Mouse (Mus musculus): ENCODE measurements around the gene Pgbd1.
"Not testable (repeated sequence)": the region's sequence is repeated elsewhere in the genome, so short reads cannot be mapped to it uniquely, and the experiment has no call there.

Gene Pgbd1

GRCm38 (mm10) chr13:21440503-21441206 lies at the start of gene Pgbd1:
Gene Pgbd1, minus strand, starts transcription at chr13:21441058.
- DNase-seq: peak; percentile 68

- DNase-seq: no peak
Measured at GRCm38 (mm10) chr13:21486881-21487280, 46.0 kb upstream of the Pgbd1 start.

GRCm38 (mm10) chr13:21478759-21479670 lies 38.2 kb upstream of the Pgbd1 start, which contains the start of the genes Zkscan4 and Gm10065:
Gene Zkscan4, plus strand, starts transcription at chr13:21478907.
Gene Gm10065, minus strand, starts transcription at chr13:21479441.
- peak; percentile 67 for DNase-seq

GRCm38 (mm10) chr13:21472427-21472826 lies 31.6 kb upstream of the Pgbd1 start:
- no peak for DNase-seq

GRCm38 (mm10) chr13:21469097-21469496 lies 28.2 kb upstream of the Pgbd1 start:
- no peak for DNase-seq

- peak; percentile 86 for DNase-seq
Measured at GRCm38 (mm10) chr13:21468061-21469019, 27.5 kb upstream of the Pgbd1 start, which contains the start of gene Nkapl. Gene Nkapl, minus strand, starts transcription at chr13:21468509.

- DNase-seq: no peak
Measured at GRCm38 (mm10) chr13:21467336-21467735, 26.5 kb upstream of the Pgbd1 start.

GRCm38 (mm10) chr13:21462516-21462915 lies 21.7 kb upstream of the Pgbd1 start:
- DNase-seq: not testable (repeated sequence)

GRCm38 (mm10) chr13:21456347-21456746 lies 15.5 kb upstream of the Pgbd1 start:
- no peak for DNase-seq

GRCm38 (mm10) chr13:21454133-21454532 lies 13.3 kb upstream of the Pgbd1 start:
- DNase-seq: no peak

GRCm38 (mm10) chr13:21453449-21453848 lies 12.6 kb upstream of the Pgbd1 start, which contains the start of gene Zscan26:
Gene Zscan26, minus strand, starts transcription at chr13:21453730.
- DNase-seq: peak; percentile 88

GRCm38 (mm10) chr13:21453042-21453441 lies 12.2 kb upstream of the Pgbd1 start:
- no peak for DNase-seq

GRCm38 (mm10) chr13:21447856-21448614 lies 7.2 kb upstream of the Pgbd1 start:
- DNase-seq: no peak

- DNase-seq: no peak
Measured at GRCm38 (mm10) chr13:21446796-21447195, 5.9 kb upstream of the Pgbd1 start.

- no peak for DNase-seq
Measured at GRCm38 (mm10) chr13:21441207-21441572, 332 bp upstream of the Pgbd1 start.

GRCm38 (mm10) chr13:21435476-21435875 lies 5.4 kb downstream of the Pgbd1 start:
- DNase-seq: no peak

- no peak for DNase-seq
Measured at GRCm38 (mm10) chr13:21427631-21428030, 13.2 kb downstream of the Pgbd1 start.

- no peak for DNase-seq
Measured at GRCm38 (mm10) chr13:21423301-21423700, 17.6 kb downstream of the Pgbd1 start.

GRCm38 (mm10) chr13:21418865-21419264 lies 22.0 kb downstream of the Pgbd1 start:
- no peak for DNase-seq

- no peak for DNase-seq
Measured at GRCm38 (mm10) chr13:21417298-21418010, 23.4 kb downstream of the Pgbd1 start.

GRCm38 (mm10) chr13:21415750-21416149 lies 25.1 kb downstream of the Pgbd1 start:
- DNase-seq: no peak
